Mouse (Mus musculus): ENCODE results near the gene Aqp8.

The Aqp8 gene

GRCm38 (mm10) chr7:123462070-123462501 is at the start of gene Aqp8:
Aqp8 (plus strand) TSS chr7:123462291.
- no peak for DNase-seq (ENCODE audit: low read depth in 2 of 2, low spot score in 2 of 2)

DNA sequence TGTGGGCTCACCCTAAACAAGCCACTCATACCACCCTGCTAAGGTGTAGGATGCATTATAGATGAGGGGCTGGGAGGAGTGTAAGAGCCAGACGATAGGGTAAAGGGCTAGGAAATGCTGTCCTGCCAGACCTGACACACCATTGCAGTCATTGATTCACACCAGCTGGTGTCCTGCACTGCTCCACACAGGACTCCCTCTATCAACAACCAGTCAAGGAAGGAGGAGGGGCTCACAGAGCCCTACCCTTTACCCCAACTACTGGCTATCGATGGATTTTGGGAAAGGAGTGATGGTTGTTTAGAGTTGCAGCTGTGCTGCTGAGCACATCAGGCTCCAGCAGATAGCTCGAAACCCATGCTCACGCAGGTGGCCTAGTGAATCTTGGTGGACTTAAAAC is 45.3 kb upstream of the Aqp8 start:
- no peak for DNase-seq (ENCODE audit: low read depth in 2 of 2, low spot score in 2 of 2)

GRCm38 (mm10) chr7:123417661-123418060 is 44.4 kb upstream of the Aqp8 start:
- no peak for DNase-seq (ENCODE audit: low read depth in 2 of 2, low spot score in 2 of 2)

- DNase-seq (ENCODE audit: low read depth in 2 of 2, low spot score in 2 of 2) = no peak
Observed at GRCm38 (mm10) chr7:123419984-123420383, 42.1 kb upstream of the Aqp8 start.

DNA sequence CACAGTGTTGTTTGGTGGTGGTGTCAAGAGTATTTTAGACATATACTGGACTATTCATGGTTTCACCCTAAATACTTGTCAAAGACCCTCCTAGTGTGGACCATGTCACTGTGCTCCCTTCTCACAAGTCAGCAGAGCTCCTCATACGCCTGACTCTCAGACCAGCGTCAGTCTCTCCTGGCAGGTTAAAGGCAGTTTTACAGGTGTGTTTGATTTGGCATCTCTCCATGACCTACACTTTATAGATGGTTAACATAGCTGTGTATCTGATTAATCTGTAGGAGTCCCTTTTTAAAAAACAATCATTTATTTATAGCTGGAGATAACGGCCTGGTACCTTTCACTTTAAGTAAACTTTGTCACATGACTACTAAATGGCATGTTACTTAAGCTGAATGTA is 40.1 kb upstream of the Aqp8 start:
- no peak for DNase-seq (ENCODE audit: low read depth in 2 of 2, low spot score in 2 of 2)

DNA sequence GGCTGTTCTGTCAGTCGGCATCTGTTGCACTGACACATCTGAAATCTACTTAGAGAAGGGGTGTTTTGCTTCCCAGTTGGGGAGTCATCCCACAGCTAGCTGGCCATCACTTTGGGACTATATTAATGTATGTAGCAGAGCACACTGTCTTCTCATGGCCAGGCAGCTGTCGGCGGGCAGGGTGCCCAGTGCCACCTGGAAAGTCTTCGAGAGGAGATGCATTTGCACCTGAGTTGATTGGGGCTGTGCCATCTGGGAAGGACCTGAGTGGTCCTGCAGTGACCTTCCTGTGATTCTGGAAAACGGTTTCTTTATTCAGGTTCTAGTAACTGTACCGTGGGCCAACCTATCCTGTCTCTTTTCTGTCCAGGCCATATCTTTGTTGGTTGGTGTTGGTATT is 37.8 kb upstream of the Aqp8 start:
- no peak for DNase-seq (ENCODE audit: low read depth in 2 of 2, low spot score in 2 of 2)

GRCm38 (mm10) chr7:123425134-123425757 is 36.8 kb upstream of the Aqp8 start:
- DNase-seq (ENCODE audit: low read depth in 2 of 2, low spot score in 2 of 2) = no peak

DNA sequence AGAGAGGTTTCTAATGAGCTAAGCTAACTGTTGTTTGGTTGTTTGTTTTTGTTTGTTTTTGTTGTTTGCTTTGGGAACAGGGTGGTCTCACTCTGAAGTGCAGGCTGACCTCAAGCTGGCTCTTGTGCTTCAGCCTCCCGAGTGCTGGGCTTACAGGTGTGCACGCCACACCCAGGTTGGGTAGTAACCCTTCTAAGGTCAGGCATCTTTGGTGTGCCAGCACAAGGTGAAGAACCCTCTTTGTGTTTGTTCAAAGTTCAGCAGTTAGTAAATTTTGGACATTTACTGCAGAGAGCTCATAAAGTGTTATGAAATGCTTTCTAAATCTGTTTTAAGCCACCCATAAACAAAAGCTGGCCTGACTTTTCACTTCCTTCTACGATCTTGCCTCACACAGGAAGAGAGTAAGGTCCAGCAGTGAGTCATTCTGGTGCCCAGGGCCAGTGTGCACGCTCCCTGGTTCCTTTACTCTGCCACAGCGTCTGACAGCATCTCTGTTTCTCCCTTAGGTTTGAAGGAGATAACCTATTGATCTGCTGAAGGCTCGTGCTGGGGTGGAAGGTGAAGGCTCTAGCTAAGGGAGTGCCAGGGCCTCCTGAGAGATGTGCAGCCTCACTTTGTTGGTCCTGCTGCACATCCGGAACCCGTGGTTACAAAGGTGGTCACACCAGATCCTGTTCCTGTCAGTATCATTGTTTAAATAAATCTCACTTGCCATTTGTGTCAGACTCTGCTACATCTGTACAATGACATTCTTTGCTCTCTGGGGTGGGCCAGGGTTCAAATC is 32.3 kb upstream of the Aqp8 start:
- DNase-seq (ENCODE audit: low read depth in 2 of 2, low spot score in 2 of 2) = no peak

DNA sequence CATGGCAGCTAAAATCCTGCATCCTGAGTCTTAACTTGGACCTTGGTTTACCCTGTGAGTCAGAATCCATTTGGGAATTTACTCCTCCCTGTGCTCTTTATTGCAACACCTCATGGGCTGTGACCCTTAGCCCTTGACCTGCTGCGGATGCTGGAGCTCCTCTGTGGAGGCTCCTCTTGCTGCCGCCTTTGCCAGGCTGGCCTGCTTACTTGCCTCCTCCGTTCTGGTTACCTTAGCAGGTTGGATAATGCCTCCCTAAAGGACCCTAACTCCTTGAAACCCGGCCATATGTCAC is 31.7 kb upstream of the Aqp8 start:
- no peak for DNase-seq (ENCODE audit: low read depth in 2 of 2, low spot score in 2 of 2)

- DNase-seq (ENCODE audit: low read depth in 2 of 2, low spot score in 2 of 2) = no peak
Observed at GRCm38 (mm10) chr7:123431206-123431605, 30.9 kb upstream of the Aqp8 start.

GRCm38 (mm10) chr7:123442079-123442478 is 20.0 kb upstream of the Aqp8 start:
- DNase-seq (ENCODE audit: low read depth in 2 of 2, low spot score in 2 of 2) = no peak

DNA sequence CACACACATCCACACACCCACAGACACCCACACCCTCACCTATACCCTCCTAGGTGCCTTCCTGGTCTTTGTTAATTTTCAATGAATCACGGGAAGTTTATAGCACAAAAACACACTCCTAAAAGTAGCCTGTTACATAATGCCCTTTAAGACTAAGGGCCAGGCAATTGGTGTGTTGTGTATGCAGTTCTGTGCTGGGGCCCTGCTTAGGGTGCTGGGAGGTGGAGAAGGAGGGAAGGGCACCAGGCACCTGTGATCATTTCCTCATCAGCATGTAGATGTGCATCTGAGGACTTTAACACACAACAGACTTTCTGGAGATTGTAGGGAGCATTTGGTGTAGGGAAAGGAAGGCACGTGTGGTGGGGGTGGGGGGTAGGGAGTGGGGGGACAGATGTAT is 13.3 kb upstream of the Aqp8 start:
- DNase-seq (ENCODE audit: low read depth in 2 of 2, low spot score in 2 of 2) = no peak

DNA sequence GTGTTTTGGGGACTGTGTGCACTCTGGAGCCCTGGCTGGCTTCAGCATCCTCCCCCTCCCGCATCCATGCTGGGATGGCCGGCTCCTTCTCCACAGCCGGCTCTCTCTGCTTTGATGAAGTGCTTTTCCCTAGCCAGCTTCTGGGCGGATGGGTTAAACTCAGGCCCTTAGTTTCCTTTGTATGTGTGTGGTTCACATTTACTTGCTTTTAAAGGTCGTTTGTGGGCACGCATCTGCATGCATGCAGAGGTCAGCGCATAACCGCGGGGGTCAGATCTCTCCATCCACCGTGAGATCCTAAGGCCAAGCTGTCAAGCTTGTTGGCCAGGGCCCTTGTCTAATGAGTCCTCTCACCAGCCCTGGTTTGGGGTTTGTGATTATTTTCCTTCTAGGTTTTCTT is 12.4 kb upstream of the Aqp8 start:
- DNase-seq (ENCODE audit: low read depth in 2 of 2, low spot score in 2 of 2) = no peak

DNA sequence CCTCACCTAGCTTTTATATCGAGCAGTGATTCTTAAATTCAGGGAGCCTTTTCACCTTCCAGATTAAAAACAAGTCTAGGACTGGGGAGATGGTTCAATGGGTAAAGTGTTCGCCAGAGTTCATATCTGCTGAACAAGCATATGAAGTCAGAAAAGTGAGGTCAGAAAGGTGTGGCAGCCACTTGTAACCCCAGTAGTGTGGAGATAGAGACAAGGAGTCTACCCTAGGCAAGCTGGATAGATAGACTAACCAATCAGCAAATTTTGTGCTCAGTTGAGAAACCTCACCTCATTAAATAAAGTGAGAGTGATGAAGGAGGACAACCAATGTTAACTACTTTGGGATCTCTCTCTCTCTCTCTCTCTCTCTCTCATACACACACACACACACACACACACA is 11.6 kb upstream of the Aqp8 start:
- DNase-seq (ENCODE audit: low read depth in 2 of 2, low spot score in 2 of 2) = no peak

GRCm38 (mm10) chr7:123452551-123452950 is 9.5 kb upstream of the Aqp8 start:
- DNase-seq (ENCODE audit: low read depth in 2 of 2, low spot score in 2 of 2) = no peak

DNA sequence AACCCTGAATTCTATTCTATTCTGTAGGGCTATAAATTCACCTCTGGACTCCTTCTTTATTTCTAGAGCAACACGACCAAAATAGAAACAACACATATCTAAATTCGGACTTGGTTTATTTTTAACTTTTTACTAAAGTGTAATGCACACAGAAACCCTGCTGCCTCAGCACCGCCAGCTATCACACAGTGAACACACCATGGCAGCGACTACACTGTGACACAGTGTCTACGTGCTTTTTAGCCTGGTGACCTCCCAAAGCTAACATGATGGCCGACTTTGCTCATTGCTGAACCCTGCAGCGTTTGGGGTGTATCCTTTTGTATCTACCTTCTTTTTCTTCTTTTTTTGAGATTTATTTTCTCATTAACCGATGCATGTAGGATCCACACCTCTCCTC is 9.0 kb upstream of the Aqp8 start:
- DNase-seq (ENCODE audit: low read depth in 2 of 2, low spot score in 2 of 2) = no peak

- no peak for DNase-seq (ENCODE audit: low read depth in 2 of 2, low spot score in 2 of 2)
Observed at GRCm38 (mm10) chr7:123455088-123455487, 7.0 kb upstream of the Aqp8 start.

DNA sequence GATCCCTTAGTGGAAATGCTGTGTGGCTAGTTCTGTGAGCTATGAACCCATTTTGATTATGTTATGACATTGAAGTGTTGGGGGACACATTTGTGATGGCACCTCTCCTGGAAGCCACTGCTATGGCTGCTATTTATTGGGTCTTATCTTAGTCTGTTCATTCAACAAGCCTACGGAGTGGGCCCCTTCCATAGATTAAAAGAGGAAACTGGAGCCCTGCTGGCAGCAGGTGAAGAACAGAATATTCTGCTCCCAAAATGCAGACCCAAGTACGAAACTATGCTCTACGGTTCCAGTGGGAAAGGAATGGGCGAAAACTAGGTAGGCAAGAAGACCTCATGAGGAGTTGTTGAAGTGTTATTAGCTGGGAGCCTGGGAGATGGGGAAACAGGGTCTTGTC is 3.8 kb upstream of the Aqp8 start:
- DNase-seq (ENCODE audit: low read depth in 2 of 2, low spot score in 2 of 2) = no peak

DNA sequence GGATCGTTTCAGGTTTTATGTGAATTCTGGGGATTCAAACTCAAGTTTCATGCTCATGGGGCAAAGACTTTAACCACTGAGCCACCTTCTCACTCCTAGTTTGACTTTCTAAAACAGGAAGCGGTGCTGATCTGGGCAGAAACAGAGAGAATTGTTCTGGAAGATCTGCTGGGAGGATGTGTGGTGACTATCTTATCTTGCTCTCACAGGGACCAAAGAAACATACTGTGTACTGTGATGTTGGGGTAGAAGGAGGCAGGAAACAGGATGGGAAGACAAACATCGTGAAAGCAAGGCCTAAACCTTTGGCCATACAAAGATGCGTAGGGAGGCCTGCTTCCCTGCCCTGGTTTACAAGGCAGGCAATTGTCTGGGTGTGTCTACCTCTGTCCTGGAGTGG is 2.8 kb upstream of the Aqp8 start:
- no peak for DNase-seq (ENCODE audit: low read depth in 2 of 2, low spot score in 2 of 2)

DNA sequence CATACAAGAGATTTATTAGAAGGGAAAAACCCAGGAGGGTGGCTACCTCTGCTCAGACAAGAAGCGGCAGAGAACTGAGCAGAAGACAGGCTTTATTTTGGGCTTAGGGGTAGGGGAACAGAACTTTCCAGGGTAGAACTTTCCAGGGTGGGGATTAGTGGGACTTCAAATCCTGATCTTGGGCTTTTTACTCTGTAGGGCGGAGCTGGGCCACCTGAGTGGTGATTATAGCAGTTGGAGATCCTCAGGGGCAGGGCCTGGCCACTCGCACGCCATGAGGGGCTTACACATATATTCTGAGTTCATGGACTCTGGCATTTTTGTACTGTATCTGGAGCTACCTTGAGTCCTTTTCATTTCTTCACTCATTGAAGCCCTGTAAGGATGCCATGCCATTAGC is 775 bp upstream of the Aqp8 start:
- DNase-seq (ENCODE audit: low read depth in 2 of 2, low spot score in 2 of 2) = no peak

GRCm38 (mm10) chr7:123463569-123463968 is 1.5 kb downstream of the Aqp8 start:
- DNase-seq (ENCODE audit: low read depth in 2 of 2, low spot score in 2 of 2) = no peak

- peak in 1 of 2 experiments; percentile 2 for DNase-seq (ENCODE audit: low read depth in 2 of 2, low spot score in 2 of 2)
Observed at GRCm38 (mm10) chr7:123465692-123466387, 3.7 kb downstream of the Aqp8 start.

Data from CD8-positive naive resting alpha-beta T cell, adult 2 months (primary cell).